Mouse (Mus musculus) testis, postnatal 14 days (tissue): ENCODE data around the gene Fer1l5.

Experiments
- DNase-seq: peaks from one replicate; pipeline ENCODE4 v3.0.0; 2021; ENCODE audit warnings: low spot score

The Fer1l5 gene

DNA sequence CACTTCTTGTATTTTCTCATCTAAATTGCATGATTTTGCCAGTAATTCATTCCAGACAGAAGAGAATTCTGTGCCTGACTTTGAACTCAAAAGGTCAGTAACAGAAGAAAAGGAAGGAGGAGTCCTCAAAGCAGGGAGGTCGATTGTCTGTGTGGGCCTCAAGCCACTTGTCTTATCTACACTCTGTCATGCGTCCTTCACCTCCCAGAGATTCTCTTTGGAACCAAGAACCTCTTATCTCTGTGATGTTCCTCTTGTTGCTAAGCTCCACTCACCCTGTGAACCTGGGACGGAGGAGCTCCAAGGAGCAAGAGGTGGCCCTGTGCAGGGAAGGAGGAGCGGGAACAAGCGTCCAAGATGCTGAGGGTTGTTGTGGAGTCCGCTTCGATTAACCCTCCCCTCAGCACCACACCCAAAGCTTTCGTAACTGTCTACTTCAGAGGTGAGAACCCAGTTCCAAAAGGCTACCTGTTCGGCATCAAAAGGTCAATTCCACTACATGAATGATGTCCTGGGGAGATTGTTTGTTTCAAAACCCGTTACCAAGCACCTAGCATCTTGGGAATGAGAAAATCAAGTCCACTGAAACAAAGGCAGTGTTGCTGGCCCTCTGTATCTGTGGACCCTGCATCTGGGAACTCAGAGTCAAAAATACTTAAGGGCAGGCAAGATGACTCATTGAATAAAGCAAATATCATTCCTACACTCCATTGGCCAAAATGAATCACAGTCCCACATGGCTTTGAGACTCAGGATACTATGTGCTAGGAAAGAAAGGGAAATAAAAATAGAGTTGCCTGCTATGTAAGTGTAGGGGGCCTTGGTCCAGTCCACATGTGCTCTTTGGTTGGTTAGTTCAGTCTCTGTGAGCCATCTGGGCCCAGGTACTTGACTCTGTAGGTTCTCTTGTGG is at the start of gene Fer1l5:
Gene Fer1l5, plus strand, starts transcription at position 358 of the 912 bp plus-strand sequence.
- peak; percentile 19 for DNase-seq

GRCm38 (mm10) chr1:36323076-36323475 is 49.0 kb upstream of the Fer1l5 start:
- no peak for DNase-seq

GRCm38 (mm10) chr1:36323746-36324448 is 48.2 kb upstream of the Fer1l5 start:
- DNase-seq: peak; percentile 43

GRCm38 (mm10) chr1:36325900-36326321 is 46.2 kb upstream of the Fer1l5 start:
- DNase-seq: no peak

GRCm38 (mm10) chr1:36326815-36327214 is 45.3 kb upstream of the Fer1l5 start:
- no peak for DNase-seq

DNA sequence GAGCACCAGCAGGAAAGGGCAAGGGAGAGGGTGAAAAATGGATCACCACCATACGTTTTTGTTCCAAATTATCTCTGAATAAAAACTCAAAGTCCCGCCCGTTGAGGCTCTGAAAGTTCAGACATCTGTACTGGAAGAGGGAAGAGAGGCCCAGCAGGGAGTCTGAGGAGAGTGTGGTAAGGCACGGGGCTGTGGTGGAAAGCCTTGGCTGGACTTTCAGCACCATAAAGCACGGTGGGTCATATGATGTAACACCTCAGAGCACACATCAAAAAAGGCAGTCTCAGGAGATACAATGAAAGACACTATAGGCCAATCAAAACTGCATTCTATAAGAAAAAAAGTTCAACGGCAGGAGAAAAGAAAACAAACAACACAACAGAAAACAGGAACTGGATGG is 40.3 kb upstream of the Fer1l5 start:
- no peak for DNase-seq

GRCm38 (mm10) chr1:36332955-36333887 is 38.9 kb upstream of the Fer1l5 start:
- DNase-seq: no peak

DNA sequence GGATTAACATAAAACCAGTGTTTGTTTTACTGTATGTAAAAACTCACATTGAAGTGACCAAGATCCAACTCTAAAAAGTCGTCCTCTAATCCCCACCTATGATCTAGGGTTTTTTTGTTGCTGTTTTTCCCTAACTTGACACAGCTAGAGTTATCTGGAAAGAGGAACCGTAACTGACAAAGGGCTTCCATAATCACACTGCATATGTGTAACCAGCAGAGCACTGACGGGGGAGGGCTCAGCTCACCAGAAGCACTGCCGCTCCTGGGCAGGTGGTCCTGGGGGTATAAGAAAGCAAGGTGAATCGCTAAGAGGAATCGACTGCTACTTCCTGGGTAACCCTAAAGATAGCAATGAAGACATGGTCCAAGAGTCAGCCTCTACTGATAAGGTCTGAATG is 29.5 kb upstream of the Fer1l5 start:
- no peak for DNase-seq

GRCm38 (mm10) chr1:36352351-36352750 is 19.7 kb upstream of the Fer1l5 start:
- DNase-seq: peak; percentile 58

DNA sequence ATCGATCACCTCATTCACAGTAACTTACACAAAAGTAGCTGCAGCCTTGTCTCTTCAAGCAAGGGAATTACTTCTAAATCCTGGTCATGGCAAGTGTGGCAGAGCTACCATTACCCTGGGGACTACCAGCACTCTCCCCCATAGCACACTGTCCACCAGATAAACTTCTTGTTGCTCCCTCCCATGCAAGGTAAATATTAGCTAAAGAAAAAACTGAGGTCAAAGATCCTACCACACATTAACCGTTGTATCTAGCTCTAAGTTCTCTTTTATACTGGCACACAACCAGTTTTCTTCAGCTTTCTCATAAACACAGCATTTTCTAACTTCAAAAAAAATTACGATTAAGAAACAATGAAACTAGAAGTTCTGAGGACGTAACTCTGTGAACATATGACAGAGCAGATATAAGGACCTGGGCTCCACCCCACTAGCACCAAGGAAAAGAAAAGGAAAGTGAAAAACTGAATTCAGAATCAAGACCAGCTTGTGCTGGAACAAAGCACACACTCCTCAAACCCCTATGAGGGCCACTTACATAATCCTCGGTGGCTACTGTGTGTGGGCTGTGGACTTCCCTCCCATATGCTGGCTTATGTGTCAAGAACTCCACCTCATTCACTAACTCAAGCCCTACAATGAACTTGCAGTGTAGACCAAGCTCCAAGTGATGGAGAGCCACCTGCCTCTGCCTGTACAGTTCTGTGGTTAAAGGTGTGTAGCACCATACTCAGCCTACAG is 15.0 kb upstream of the Fer1l5 start:
- DNase-seq: no peak

DNA sequence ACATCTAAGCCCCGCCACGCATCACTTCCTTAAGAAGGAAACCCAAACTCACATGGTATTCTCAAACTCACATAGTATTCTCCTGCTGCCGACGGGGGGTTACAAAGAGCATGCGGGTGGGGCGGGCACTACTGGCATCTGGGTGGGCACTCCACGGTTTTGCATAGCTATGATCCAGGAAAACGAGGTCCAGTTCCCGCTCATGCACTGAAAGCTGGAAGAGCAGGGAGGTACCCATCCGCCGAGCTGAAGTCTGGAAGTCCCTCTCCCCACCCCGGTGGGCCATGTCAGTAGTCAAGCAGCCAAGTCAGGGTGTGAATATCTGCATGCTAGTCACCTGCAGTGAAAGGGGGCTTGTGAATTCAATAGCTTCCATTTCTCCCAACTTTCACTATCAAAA is 4.4 kb upstream of the Fer1l5 start:
- DNase-seq: peak; percentile 17

DNA sequence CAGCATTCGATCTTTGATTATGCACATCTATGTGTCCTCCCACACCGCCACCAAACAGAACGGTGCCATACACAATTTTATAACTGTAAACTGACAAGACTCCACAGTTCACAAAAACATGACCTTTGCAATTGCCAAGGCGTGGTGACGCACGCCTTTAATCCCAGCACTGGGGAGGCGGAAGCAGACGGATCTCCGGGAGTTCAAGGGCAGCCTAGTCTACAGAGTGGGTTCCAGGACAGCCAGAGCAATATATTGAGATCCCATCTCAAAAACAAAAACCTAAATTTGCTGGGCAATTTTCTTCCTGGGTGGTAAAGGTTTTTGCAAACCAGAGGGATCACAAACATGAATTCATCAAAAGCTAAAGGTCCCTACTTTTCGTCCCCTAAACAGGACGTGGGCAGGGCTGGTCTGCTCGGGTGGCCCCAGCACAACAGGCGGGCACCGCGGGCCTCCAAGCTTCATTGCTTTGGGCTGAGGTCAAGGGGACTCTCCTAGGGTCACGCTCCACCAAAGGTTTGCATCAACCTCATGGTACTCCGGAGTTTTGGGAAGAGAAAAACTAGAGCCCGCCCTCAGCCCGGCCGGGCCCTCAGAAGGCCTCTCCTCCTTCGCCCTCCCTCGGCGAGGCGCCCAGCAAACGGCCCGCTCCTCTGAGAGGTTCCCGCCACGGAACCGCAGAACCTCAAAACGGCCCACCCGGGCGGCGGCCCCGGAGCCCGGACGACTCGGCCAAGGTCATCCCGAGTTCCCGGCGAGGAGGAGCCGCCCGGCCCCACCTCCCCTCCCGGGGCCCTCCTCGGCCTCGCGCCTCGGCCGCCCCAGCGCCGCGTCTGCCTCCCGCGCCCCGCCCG is 3.8 kb upstream of the Fer1l5 start:
- DNase-seq: peak; percentile 79

- DNase-seq: peak; percentile 90
These were observed 3.0 kb upstream of the Fer1l5 start, which contains the start of gene Kansl3 for GRCm38 (mm10) chr1:36368969-36369645. Gene Kansl3, minus strand, starts transcription at chr1:36369181.

DNA sequence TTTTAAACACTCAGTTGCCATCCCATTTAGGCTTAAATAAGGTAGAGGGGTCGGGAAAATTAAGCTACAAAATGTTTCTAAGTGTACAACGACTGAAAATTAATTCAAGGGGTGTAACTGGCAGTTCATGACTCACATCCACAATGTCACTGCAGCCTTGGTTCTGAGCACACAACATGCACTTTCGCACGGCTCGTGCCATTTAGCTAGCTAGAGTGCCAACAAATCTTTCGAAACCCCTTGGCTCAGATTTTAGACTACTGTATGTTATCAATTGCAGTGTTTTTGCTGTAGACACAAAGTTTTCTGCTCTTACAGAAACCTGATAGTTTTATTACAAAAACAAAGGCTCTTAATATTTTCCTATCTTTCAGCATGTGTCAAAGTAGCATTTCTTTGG is 1.2 kb upstream of the Fer1l5 start:
- peak; percentile 53 for DNase-seq

GRCm38 (mm10) chr1:36378880-36379279 is 6.8 kb downstream of the Fer1l5 start:
- DNase-seq: no peak

- DNase-seq: no peak
These were observed 7.5 kb downstream of the Fer1l5 start for GRCm38 (mm10) chr1:36379582-36379981.

- no peak for DNase-seq
These were observed 24.9 kb downstream of the Fer1l5 start for GRCm38 (mm10) chr1:36397041-36397440.

DNA sequence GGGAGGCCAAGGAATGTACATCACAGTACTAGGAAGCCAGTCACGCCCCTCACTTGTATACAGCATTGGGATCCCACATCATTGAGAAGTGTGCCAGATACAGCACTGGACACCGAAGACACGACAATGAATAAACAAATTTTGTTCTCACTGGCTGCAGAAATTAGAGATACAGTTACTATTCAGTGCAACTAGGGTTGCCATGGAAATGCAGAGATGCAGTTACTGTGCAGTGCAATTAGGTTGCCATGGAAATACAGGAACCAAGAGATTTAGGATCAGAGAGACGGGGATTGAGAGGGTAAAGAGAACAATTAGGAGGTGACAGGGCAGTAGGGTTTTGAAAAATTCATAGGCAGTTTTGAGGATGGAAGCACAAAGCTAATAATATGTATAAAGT is 29.4 kb downstream of the Fer1l5 start:
- no peak for DNase-seq

DNA sequence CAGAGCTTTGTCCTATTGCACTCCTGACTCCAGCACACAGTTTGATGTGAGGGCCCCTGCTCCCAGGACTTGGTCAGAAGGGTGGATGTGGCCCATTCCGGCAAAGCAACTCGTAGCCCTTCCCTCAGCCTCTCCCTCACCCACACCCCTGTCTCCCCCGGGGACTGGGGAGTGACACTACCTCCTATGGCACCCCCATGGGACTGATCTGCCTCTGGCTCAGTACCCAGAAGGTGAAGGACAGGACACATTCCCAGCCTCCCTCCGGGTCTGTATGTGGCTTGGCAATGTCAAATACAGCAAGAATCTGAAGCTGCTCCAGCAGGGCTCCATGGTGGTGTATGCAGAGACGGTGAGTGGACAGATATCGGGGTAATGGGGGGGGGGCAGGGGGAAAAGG is 32.4 kb downstream of the Fer1l5 start:
- no peak for DNase-seq

- DNase-seq: no peak
These were observed 57.4 kb downstream of the Fer1l5 start for GRCm38 (mm10) chr1:36429511-36429910.
